Mouse (Mus musculus) frontal cortex, adult (tissue): Measurements from ENCODE around the gene Nuak1.
"Not testable (repeated sequence)": the region's sequence is repeated elsewhere in the genome, so short reads cannot be mapped to it uniquely, and the experiment has no call there.

Experiments used
- ATAC-seq: cut with Nextera tagmentation; 2 replicates; pipeline ENCODE4 v1.9.2; 2017; ENCODE audit warnings: mild to moderate bottlenecking, moderate library complexity, mixed read lengths; ENCODE audit not compliant: low TSS enrichment

Nuak1 gene

GRCm38 (mm10) chr10:84440541-84441433 is at the start of gene Nuak1:
TSS of gene Nuak1 (minus strand) at chr10:84440597.
- peak; percentile 35 for ATAC-seq

- no peak for ATAC-seq
Observed at GRCm38 (mm10) chr10:84490115-84490514, 49.7 kb upstream of the Nuak1 start.

GRCm38 (mm10) chr10:84488315-84488714 is 47.9 kb upstream of the Nuak1 start:
- ATAC-seq, result 0 out of 2 replicates have a peak, but pooled peaks have one; percentile 52

GRCm38 (mm10) chr10:84484661-84485060 is 44.3 kb upstream of the Nuak1 start:
- ATAC-seq, result no peak

GRCm38 (mm10) chr10:84483553-84483952 is 43.2 kb upstream of the Nuak1 start:
- no peak for ATAC-seq

- no peak for ATAC-seq
Observed at GRCm38 (mm10) chr10:84483069-84483468, 42.7 kb upstream of the Nuak1 start.

GRCm38 (mm10) chr10:84482418-84482817 is 42.0 kb upstream of the Nuak1 start:
- not testable (repeated sequence) for ATAC-seq

GRCm38 (mm10) chr10:84481327-84481671 is 40.9 kb upstream of the Nuak1 start:
- no peak for ATAC-seq

- ATAC-seq, result no peak
Observed at GRCm38 (mm10) chr10:84480667-84481326, 40.4 kb upstream of the Nuak1 start.

GRCm38 (mm10) chr10:84480146-84480545 is 39.7 kb upstream of the Nuak1 start:
- ATAC-seq, result no peak

GRCm38 (mm10) chr10:84477613-84478076 is 37.2 kb upstream of the Nuak1 start:
- ATAC-seq, result no peak

GRCm38 (mm10) chr10:84477045-84477612 is 36.7 kb upstream of the Nuak1 start:
- ATAC-seq, result no peak

GRCm38 (mm10) chr10:84467555-84468164 is 27.3 kb upstream of the Nuak1 start:
- no peak for ATAC-seq

GRCm38 (mm10) chr10:84465511-84465910 is 25.1 kb upstream of the Nuak1 start:
- ATAC-seq, result no peak

- no peak for ATAC-seq
Observed at GRCm38 (mm10) chr10:84460420-84461101, 20.2 kb upstream of the Nuak1 start.

- no peak for ATAC-seq
Observed at GRCm38 (mm10) chr10:84458094-84458493, 17.7 kb upstream of the Nuak1 start.

- no peak for ATAC-seq
Observed at GRCm38 (mm10) chr10:84457539-84457938, 17.1 kb upstream of the Nuak1 start.

GRCm38 (mm10) chr10:84456632-84457320 is 16.4 kb upstream of the Nuak1 start:
- no peak for ATAC-seq

- ATAC-seq, result no peak
Observed at GRCm38 (mm10) chr10:84451883-84452282, 11.5 kb upstream of the Nuak1 start.

- peak; percentile 77 for ATAC-seq
Observed at GRCm38 (mm10) chr10:84450654-84451053, 10.3 kb upstream of the Nuak1 start.

GRCm38 (mm10) chr10:84449733-84450132 is 9.3 kb upstream of the Nuak1 start:
- ATAC-seq, result no peak
